Mouse (Mus musculus): ENCODE measurements around the gene Zfp982. TPM values are rescaled to one million over a fixed set of nuclear protein-coding genes. Genes with fewer than 3 reads are reported as not detected.
A peak's percentile ranks its signal among the peaks of the same experiment; 100 is the strongest.
"Not testable (repeated sequence)": the region's sequence is repeated elsewhere in the genome, so short reads cannot be mapped to it uniquely, and the experiment has no call there.

Zfp982 gene
- polyA plus RNA-seq, 1 experiment from 2014 or later = 4.2 TPM

GRCm38 (mm10) chr4:147541105-147541504, 48.9 kb downstream of the Zfp982 start:
- H3K4me1 ChIP-seq (ENCODE audit: control insufficient read depth, insufficient read depth, low read length) = no peaks in the 10 kb centered on the region
- H3K36me3 ChIP-seq (ENCODE audit: control insufficient read depth, insufficient read depth, low read length) = no peaks in the 10 kb centered on the region
- no peak overlapping the region for H3K4me3 ChIP-seq (ENCODE audit: low read depth, low read length)
- DNase-seq (ENCODE audit: low spot score) (no peak), ATAC-seq (ENCODE audit: low read depth) (no peak)
- H3K27me3 ChIP-seq (replicated peaks; ENCODE audit: control insufficient read depth, insufficient read depth, low read length) = no peaks in the 10 kb centered on the region
- H3K9ac ChIP-seq (ENCODE audit: low read depth, low read length) = no peak overlapping the region
- H3K27ac ChIP-seq (replicated peaks; ENCODE audit: low read depth, low read length) = no peak overlapping the region
- H3K4me2 ChIP-seq (ENCODE audit: low read depth, low read length) = no peak overlapping the region
- peaks cover 46% of the 10 kb centered on the region for H3K9me3 ChIP-seq (ENCODE audit: control insufficient read depth, low read length)

DNA sequence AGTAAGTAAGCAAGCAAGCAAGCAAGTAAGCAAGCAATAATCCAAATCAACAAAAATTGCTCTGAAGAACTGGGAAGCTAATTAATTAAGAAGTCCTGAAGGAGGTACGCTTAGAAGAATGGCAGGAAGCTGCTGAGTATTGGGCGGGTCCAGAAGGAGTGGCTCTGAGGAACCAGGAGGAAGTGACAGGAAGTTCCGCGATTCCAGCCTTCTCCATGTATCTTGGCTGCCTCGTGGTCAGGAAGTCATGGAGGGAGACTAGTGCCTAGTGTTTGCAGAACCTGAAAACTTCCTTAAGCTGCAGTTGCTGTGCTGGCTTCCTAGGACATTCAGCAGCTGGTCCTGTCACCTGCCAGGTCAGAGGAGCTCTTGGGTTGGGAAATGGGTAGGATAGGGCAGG, 60.9 kb downstream of the Zfp982 start, which contains the start of gene Zfp985:
TSS of gene Zfp985 (plus strand) at position 207 of the 400 bp plus-strand sequence.
- not testable (repeated sequence) for H3K27ac ChIP-seq (replicated peaks; ENCODE audit: low read depth, low read length); H3K27me3 ChIP-seq (replicated peaks; ENCODE audit: control insufficient read depth, insufficient read depth, low read length); H3K4me1 ChIP-seq (ENCODE audit: control insufficient read depth, insufficient read depth, low read length); H3K4me3 ChIP-seq (ENCODE audit: low read depth, low read length); H3K4me2 ChIP-seq (ENCODE audit: low read depth, low read length); H3K36me3 ChIP-seq (ENCODE audit: control insufficient read depth, insufficient read depth, low read length); H3K9ac ChIP-seq (ENCODE audit: low read depth, low read length); DNase-seq (ENCODE audit: low spot score); ATAC-seq (ENCODE audit: low read depth)
- peaks cover 26% of the 10 kb centered on the region for H3K9me3 ChIP-seq (ENCODE audit: control insufficient read depth, low read length)
- 77% methylated on average over 5 of the region's 5 CpGs for WGBS

DNA sequence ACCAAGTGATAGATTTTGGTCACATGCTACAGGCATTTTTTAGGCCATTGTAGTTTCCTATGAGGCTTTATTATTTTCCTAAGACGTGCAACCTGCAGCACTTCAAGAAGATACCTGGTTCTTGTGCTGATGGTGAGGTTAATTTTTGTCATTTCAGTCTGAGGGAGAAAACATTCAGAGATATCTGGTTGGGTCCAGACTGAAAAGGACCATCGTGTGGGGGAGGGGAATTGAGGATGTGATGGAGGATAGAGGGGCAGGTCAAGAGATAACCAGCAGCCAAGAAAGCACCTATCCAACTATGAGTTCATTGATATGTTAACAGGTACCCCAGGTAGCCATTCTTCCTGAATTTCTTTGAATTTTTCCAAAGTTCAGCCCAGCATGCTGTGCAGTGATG, 62.1 kb downstream of the Zfp982 start:
- not testable (repeated sequence) for DNase-seq (ENCODE audit: low spot score)

DNA sequence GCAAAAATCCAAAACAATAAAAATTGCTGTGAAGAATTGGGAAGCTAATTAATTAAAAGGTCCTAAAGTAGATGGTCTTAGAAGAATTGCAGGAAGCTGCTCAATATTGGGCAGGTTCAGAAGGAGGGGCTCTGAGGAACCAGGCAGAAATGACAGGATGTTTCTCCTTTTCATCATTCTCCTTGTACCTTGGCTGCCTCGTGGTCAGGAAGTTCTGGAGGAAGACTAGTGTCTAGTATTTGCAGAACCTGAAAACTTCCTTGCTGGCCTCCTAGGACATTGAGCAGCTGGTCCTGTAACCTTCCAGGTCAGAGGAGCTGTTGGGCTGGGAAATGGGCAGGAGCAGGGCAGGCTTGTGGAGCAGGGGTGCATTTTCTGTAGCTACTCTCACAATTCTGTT, 64.7 kb downstream of the Zfp982 start:
- H3K9ac ChIP-seq (ENCODE audit: low read depth, low read length); H3K27me3 ChIP-seq (replicated peaks; ENCODE audit: control insufficient read depth, insufficient read depth, low read length); ATAC-seq (ENCODE audit: low read depth); H3K4me2 ChIP-seq (ENCODE audit: low read depth, low read length); H3K4me1 ChIP-seq (ENCODE audit: control insufficient read depth, insufficient read depth, low read length); H3K27ac ChIP-seq (replicated peaks; ENCODE audit: low read depth, low read length); H3K36me3 ChIP-seq (ENCODE audit: control insufficient read depth, insufficient read depth, low read length); DNase-seq (ENCODE audit: low spot score); H3K4me3 ChIP-seq (ENCODE audit: low read depth, low read length): not testable (repeated sequence)
- 56% methylated on average over 1 of the region's 1 CpGs for WGBS
- peaks cover 23% of the 10 kb centered on the region for H3K9me3 ChIP-seq (ENCODE audit: control insufficient read depth, low read length)

More for the DNA sequence above, 62.1 kb downstream of the Zfp982 start:
- H3K27ac ChIP-seq (replicated peaks; ENCODE audit: low read depth, low read length); H3K36me3 ChIP-seq (ENCODE audit: control insufficient read depth, insufficient read depth, low read length); H3K9ac ChIP-seq (ENCODE audit: low read depth, low read length); H3K4me2 ChIP-seq (ENCODE audit: low read depth, low read length); H3K4me1 ChIP-seq (ENCODE audit: control insufficient read depth, insufficient read depth, low read length); H3K4me3 ChIP-seq (ENCODE audit: low read depth, low read length); ATAC-seq (ENCODE audit: low read depth); H3K27me3 ChIP-seq (replicated peaks; ENCODE audit: control insufficient read depth, insufficient read depth, low read length): not testable (repeated sequence)
- H3K9me3 ChIP-seq (ENCODE audit: control insufficient read depth, low read length) = peaks cover 26% of the 10 kb centered on the region
- 72% methylated on average over 2 of the region's 2 CpGs for WGBS

DNA sequence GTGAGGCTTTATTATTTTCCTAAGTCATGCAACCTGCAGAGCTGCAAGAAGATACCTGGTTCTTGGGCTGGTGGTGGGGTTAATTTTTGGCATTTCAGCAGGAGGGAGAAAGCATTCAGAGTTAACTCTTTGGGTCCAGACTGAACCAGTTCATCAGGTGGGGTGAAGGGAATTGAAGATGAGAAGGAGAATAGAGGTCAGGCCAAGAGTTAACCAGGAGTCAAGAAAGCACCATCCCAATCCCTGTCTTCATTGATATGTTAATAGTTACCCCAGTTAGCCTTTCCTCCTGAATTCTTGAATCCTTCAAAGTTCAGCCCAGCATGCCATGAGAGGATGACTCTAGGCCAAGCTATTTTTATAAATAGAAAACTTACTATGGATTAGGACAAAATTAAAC, 65.8 kb downstream of the Zfp982 start:
- not testable (repeated sequence) for H3K27me3 ChIP-seq (replicated peaks; ENCODE audit: control insufficient read depth, insufficient read depth, low read length); H3K4me3 ChIP-seq (ENCODE audit: low read depth, low read length); ATAC-seq (ENCODE audit: low read depth); H3K4me2 ChIP-seq (ENCODE audit: low read depth, low read length); H3K27ac ChIP-seq (replicated peaks; ENCODE audit: low read depth, low read length); H3K9ac ChIP-seq (ENCODE audit: low read depth, low read length); DNase-seq (ENCODE audit: low spot score); H3K36me3 ChIP-seq (ENCODE audit: control insufficient read depth, insufficient read depth, low read length); H3K4me1 ChIP-seq (ENCODE audit: control insufficient read depth, insufficient read depth, low read length)
- H3K9me3 ChIP-seq (ENCODE audit: control insufficient read depth, low read length) = peaks cover 16% of the 10 kb centered on the region; the same call in 1 of the 2 replicates

- not testable (repeated sequence) for H3K9ac ChIP-seq (ENCODE audit: low read depth, low read length); H3K4me3 ChIP-seq (ENCODE audit: low read depth, low read length); H3K4me1 ChIP-seq (ENCODE audit: control insufficient read depth, insufficient read depth, low read length); ATAC-seq (ENCODE audit: low read depth); H3K27me3 ChIP-seq (replicated peaks; ENCODE audit: control insufficient read depth, insufficient read depth, low read length); H3K27ac ChIP-seq (replicated peaks; ENCODE audit: low read depth, low read length); H3K36me3 ChIP-seq (ENCODE audit: control insufficient read depth, insufficient read depth, low read length); H3K4me2 ChIP-seq (ENCODE audit: low read depth, low read length)
- H3K9me3 ChIP-seq (ENCODE audit: control insufficient read depth, low read length) = peaks cover 17% of the 10 kb centered on the region; the same call in 1 of the 2 replicates
- DNase-seq (ENCODE audit: low spot score) = peak; percentile 11
- 45% methylated on average over 1 of the region's 1 CpGs for WGBS
Measured at GRCm38 (mm10) chr4:147559096-147559495, 66.9 kb downstream of the Zfp982 start.

Other genes starting within 250 kb of the Zfp982 start
- gene Zfp988, start 186.7 kb upstream of the Zfp982 start, polyA plus RNA-seq (2014; fragmentation: Nextera tagmentation; extraction: Ambion mirVana) = 0.09 TPM in 1 of 2 replicates, not detected in the other
- not detected in 2 replicates for gene Zfp978, start 131.1 kb upstream of the Zfp982 start, polyA plus RNA-seq (2014; fragmentation: Nextera tagmentation; extraction: Ambion mirVana)
- 0.38 and 0.39 TPM in 2 replicates for gene Gm16503, start 47.8 kb downstream of the Zfp982 start, polyA plus RNA-seq (2014; fragmentation: Nextera tagmentation; extraction: Ambion mirVana)
- 0.08 and 0.17 TPM in 2 replicates for gene Zfp985, start 60.9 kb downstream of the Zfp982 start, polyA plus RNA-seq (2014; fragmentation: Nextera tagmentation; extraction: Ambion mirVana)
- gene Zfp979, start 150.1 kb downstream of the Zfp982 start, polyA plus RNA-seq (2014; fragmentation: Nextera tagmentation; extraction: Ambion mirVana) = 3.2 and 4.4 TPM in 2 replicates
- not detected in 2 replicates for gene Zfp534, start 210.1 kb downstream of the Zfp982 start, polyA plus RNA-seq (2014; fragmentation: Nextera tagmentation; extraction: Ambion mirVana)

Data from embryonic facial prominence, embryonic 14.5 days (tissue).